Mouse (Mus musculus) forebrain, embryonic 11.5 days (tissue): ENCODE measurements around the gene Fig4. TPM values are rescaled to one million over a fixed set of nuclear protein-coding genes. Genes with fewer than 3 reads are reported as not detected.
A peak's percentile ranks its signal among the peaks of the same experiment; 100 is the strongest.

Experiments
- ATAC-seq: fragments of 200-750 bp; cut with Nextera tagmentation; replicated peaks from 2 replicates; pipeline ENCODE4 v1.8.0; 2017; ENCODE audit warnings: moderate TSS enrichment; ENCODE audit not compliant: low FRiP score
- DNase-seq: peaks from one replicate; pipeline ENCODE4 v3.0.0-alpha.2; 2017; ENCODE audit warnings: low spot score
- H3K27ac ChIP-seq: fragments of 300-500 bp; sonication (generic); 2 replicates; pipeline ENCODE4 v1.5.1; 2014; ENCODE audit warnings: low read depth, low read length
- H3K27me3 ChIP-seq: fragments of 300-500 bp; sonication (generic); 2 replicates; pipeline ENCODE4 v1.6.1; 2014; ENCODE audit warnings: mild to moderate bottlenecking, low read length, mixed read lengths; ENCODE audit not compliant: control insufficient read depth, insufficient read depth
- H3K36me3 ChIP-seq: fragments of 300-500 bp; sonication (generic); 2 replicates; pipeline ENCODE4 v1.6.1; 2014; ENCODE audit warnings: mild to moderate bottlenecking, low read length, moderate library complexity, mixed read lengths; ENCODE audit not compliant: control insufficient read depth, insufficient read depth
- H3K4me1 ChIP-seq: fragments of 300-500 bp; sonication (generic); replicated peaks from 2 replicates; pipeline ENCODE4 v1.6.1; 2014; ENCODE audit warnings: low read length, mixed read lengths; ENCODE audit not compliant: control insufficient read depth, insufficient read depth
- H3K4me2 ChIP-seq: fragments of 300-500 bp; sonication (generic); 2 replicates; pipeline ENCODE4 v1.6.1; 2014; ENCODE audit warnings: low read depth, mild to moderate bottlenecking, low read length, moderate library complexity, mixed read lengths; ENCODE audit not compliant: severe bottlenecking
- H3K4me3 ChIP-seq: fragments of 300-500 bp; sonication (generic); 2 replicates; pipeline ENCODE4 v1.5.1; 2014; ENCODE audit warnings: low read depth, low read length
- H3K9ac ChIP-seq: fragments of 300-500 bp; sonication (generic); 2 replicates; pipeline ENCODE4 v1.6.1; 2014; ENCODE audit warnings: low read length
- H3K9me3 ChIP-seq: fragments of 300-500 bp; sonication (generic); 2 replicates; pipeline ENCODE4 v1.6.1; 2016; ENCODE audit warnings: low read length, mixed read lengths; ENCODE audit not compliant: control insufficient read depth
- WGBS: fragments of 180-500 bp; shearing (Covaris S2); extraction: QIAGEN DNeasy Blood & Tissue Kit; methylation state at CpG from one replicate; pipeline ENCODE4 v1.1.7; 2014; 5-methylcytosine and 5-hydroxymethylcytosine counted together
- polyA plus RNA-seq: library from polyadenylated mRNA; unstranded; fragments of >200 nt; fragmentation: Nextera tagmentation; extraction: Ambion mirVana; gene quantifications from 2 replicates; pipeline ENCODE4 v1.2.1, GENCODE M21; 2014

Gene Fig4
- polyA plus RNA-seq, 1 experiment from 2014 or later = 18.9 TPM

- Histone ChIP-seq H3K9ac (no peak overlapping the region), H3K4me1 (no peaks in the 10 kb centered on the region), H3K36me3 (no peaks in the 10 kb centered on the region), H3K27ac (no peak overlapping the region), H3K9me3 (no peaks in the 10 kb centered on the region; the same call in 1 of the 2 replicates), H3K4me2 (no peak overlapping the region), H3K27me3 (no peaks in the 10 kb centered on the region), H3K4me3 (no peak overlapping the region)
- ATAC-seq (no peak), DNase-seq (no peak)
- 93% methylated on average over 8 of the region's 8 CpGs for WGBS
Observed at GRCm38 (mm10) chr10:41249006-41249659, 53.9 kb downstream of the Fig4 start.

GRCm38 (mm10) chr10:41247800-41248473, 55.1 kb downstream of the Fig4 start:
- H3K4me3 ChIP-seq = no peak overlapping the region
- no peaks in the 10 kb centered on the region for H3K9me3 ChIP-seq
- WGBS = 88% methylated on average over 5 of the region's 5 CpGs
- no peaks in the 10 kb centered on the region for H3K4me1 ChIP-seq
- H3K27me3 ChIP-seq = no peaks in the 10 kb centered on the region
- ATAC-seq (no peak), DNase-seq (no peak)
- H3K4me2 ChIP-seq = no peak overlapping the region
- H3K9ac ChIP-seq = no peak overlapping the region
- no peaks in the 10 kb centered on the region for H3K36me3 ChIP-seq
- no peak overlapping the region for H3K27ac ChIP-seq

GRCm38 (mm10) chr10:41246111-41246510, 56.9 kb downstream of the Fig4 start:
- H3K27ac ChIP-seq = no peak overlapping the region
- H3K4me2 ChIP-seq = no peak overlapping the region
- WGBS = 87% methylated on average over 5 of the region's 5 CpGs
- H3K36me3 ChIP-seq = no peaks in the 10 kb centered on the region
- H3K27me3 ChIP-seq = no peaks in the 10 kb centered on the region
- DNase-seq (no peak), ATAC-seq (no peak)
- H3K9me3 ChIP-seq = no peaks in the 10 kb centered on the region
- H3K4me1 ChIP-seq = no peaks in the 10 kb centered on the region
- H3K9ac ChIP-seq = no peak overlapping the region
- no peak overlapping the region for H3K4me3 ChIP-seq

- ATAC-seq (0 out of 2 replicates have a peak, but pooled peaks have one; percentile 27), DNase-seq (no peak)
- WGBS = 81% methylated on average over 6 of the region's 6 CpGs
Observed at GRCm38 (mm10) chr10:41245477-41245876, 57.6 kb downstream of the Fig4 start.

GRCm38 (mm10) chr10:41245028-41245427, 58.0 kb downstream of the Fig4 start:
- no peaks in the 10 kb centered on the region for H3K36me3 ChIP-seq
- no peak for ATAC-seq
- no peaks in the 10 kb centered on the region for H3K4me1 ChIP-seq
- DNase-seq = no peak
- 89% methylated on average over 6 of the region's 6 CpGs for WGBS
- no peaks in the 10 kb centered on the region for H3K27me3 ChIP-seq
- H3K4me2 ChIP-seq = no peak overlapping the region
- H3K9ac ChIP-seq = no peak overlapping the region
- H3K9me3 ChIP-seq = no peaks in the 10 kb centered on the region
- no peak overlapping the region for H3K4me3 ChIP-seq
- H3K27ac ChIP-seq = no peak overlapping the region

More at GRCm38 (mm10) chr10:41245477-41245876, 57.6 kb downstream of the Fig4 start:
- H3K27ac ChIP-seq = no peak overlapping the region
- H3K9me3 ChIP-seq = no peaks in the 10 kb centered on the region
- no peaks in the 10 kb centered on the region for H3K36me3 ChIP-seq
- H3K9ac ChIP-seq = no peak overlapping the region
- no peaks in the 10 kb centered on the region for H3K4me1 ChIP-seq
- no peak overlapping the region for H3K4me2 ChIP-seq
- no peak overlapping the region for H3K4me3 ChIP-seq
- no peaks in the 10 kb centered on the region for H3K27me3 ChIP-seq

- DNase-seq = no peak
- Histone ChIP-seq H3K4me1 (no peaks in the 10 kb centered on the region), H3K9me3 (no peaks in the 10 kb centered on the region), H3K4me3 (no peak overlapping the region), H3K9ac (no peak overlapping the region), H3K4me2 (no peak overlapping the region), H3K27me3 (no peaks in the 10 kb centered on the region), H3K36me3 (no peaks in the 10 kb centered on the region), H3K27ac (no peak overlapping the region)
- WGBS = 97% methylated on average over 6 of the region's 6 CpGs
- no peak for ATAC-seq
Observed at GRCm38 (mm10) chr10:41243930-41244329, 59.1 kb downstream of the Fig4 start.

GRCm38 (mm10) chr10:41241558-41242242, 61.4 kb downstream of the Fig4 start:
- H3K9ac ChIP-seq = no peak overlapping the region
- H3K27me3 ChIP-seq = no peaks in the 10 kb centered on the region
- H3K9me3 ChIP-seq = no peaks in the 10 kb centered on the region
- no peak overlapping the region for H3K4me2 ChIP-seq
- no peak overlapping the region for H3K27ac ChIP-seq
- WGBS = 87% methylated on average over 6 of the region's 6 CpGs
- H3K4me3 ChIP-seq = no peak overlapping the region
- DNase-seq = no peak
- H3K36me3 ChIP-seq = no peaks in the 10 kb centered on the region
- no peaks in the 10 kb centered on the region for H3K4me1 ChIP-seq
- ATAC-seq = no peak

- H3K9me3 ChIP-seq = no peaks in the 10 kb centered on the region
- no peak overlapping the region for H3K27ac ChIP-seq
- no peak overlapping the region for H3K4me2 ChIP-seq
- H3K27me3 ChIP-seq = no peaks in the 10 kb centered on the region
- DNase-seq (no peak), ATAC-seq (no peak)
- no peak overlapping the region for H3K9ac ChIP-seq
- no peaks in the 10 kb centered on the region for H3K4me1 ChIP-seq
- H3K36me3 ChIP-seq = no peaks in the 10 kb centered on the region
- 69% methylated on average over 7 of the region's 7 CpGs for WGBS
- H3K4me3 ChIP-seq = no peak overlapping the region
Observed at GRCm38 (mm10) chr10:41241080-41241479, 62.0 kb downstream of the Fig4 start.
